Mouse (Mus musculus): ENCODE results near the gene Zfp551.

Zfp551 gene

GRCm38 (mm10) chr7:12422245-12422849 lies at the start of gene Zfp551:
Gene Zfp551, minus strand, starts transcription at chr7:12422751.
- DNase-seq (ENCODE audit: low spot score), result peak; percentile 84

GRCm38 (mm10) chr7:12422855-12423254 lies 304 bp upstream of the Zfp551 start:
- DNase-seq (ENCODE audit: low spot score), result no peak

DNA sequence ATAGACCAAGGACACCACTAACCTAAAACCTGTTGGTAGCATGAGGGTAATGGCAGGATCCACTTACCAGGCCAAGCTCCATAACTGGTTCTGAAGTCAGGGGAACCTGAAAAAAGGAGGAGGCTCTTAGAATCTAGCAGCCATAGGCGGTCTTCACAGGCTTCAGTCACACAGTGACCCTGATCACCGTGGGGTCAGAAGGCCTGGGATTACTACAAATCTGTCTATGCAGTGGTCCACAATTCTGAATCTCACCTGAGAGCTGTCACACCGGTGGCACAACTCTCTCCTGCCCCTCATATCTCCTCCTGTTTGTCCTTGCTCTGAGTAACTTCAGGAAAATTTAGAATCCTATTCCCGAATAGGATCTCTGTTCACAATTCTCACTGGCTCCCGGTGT lies 810 bp downstream of the Zfp551 start:
- no peak for DNase-seq (ENCODE audit: low spot score)

- no peak for DNase-seq (ENCODE audit: low spot score)
Observed at GRCm38 (mm10) chr7:12369173-12369572, 53.4 kb downstream of the Zfp551 start, which contains the start of gene Vmn1r84. Gene Vmn1r84, minus strand, starts transcription at chr7:12369273.

Measured in yolk sac, embryonic 10.5 days (tissue).